Mouse (Mus musculus): ENCODE measurements around the gene Plbd2. TPM values are rescaled to one million over a fixed set of nuclear protein-coding genes. Genes with fewer than 3 reads are reported as not detected.

Gene Plbd2
- total and polyA plus RNA-seq, 2 experiments from 2014 or later: 35.2 to 53.9 TPM

DNA sequence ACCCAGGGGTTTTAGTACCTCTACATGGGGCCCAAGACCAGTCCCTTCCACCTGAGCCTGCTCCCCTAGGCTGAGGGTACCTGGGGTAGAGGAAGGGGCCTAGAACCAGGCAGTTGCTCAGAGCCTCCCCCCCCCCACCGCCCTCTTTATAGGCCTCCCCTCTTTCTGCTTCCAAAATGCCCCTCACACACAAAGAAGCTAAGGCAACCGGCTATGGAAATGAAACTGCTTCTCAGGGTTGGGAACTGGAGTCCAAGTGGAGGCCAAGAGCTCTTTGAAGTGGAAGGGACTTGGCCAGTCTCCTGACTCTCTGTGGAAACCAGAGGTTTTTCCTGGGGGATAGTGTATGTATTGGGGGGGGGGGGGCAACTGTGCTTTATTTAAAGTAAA is 31.3 kb upstream of the Plbd2 start:
- no peak overlapping the region for H3K4me2 ChIP-seq (ENCODE audit: low read depth, low read length)
- ATAC-seq: peak; percentile 57; the same call in 1 of the 2 replicates
- peak; percentile 68 for DNase-seq (ENCODE audit: low spot score)
- 0 out of 2 replicates have a peak, but pooled peaks cover 7% of the 10 kb centered on the region for H3K36me3 ChIP-seq (ENCODE audit: insufficient read depth, low read length)
- no peaks in the 10 kb centered on the region for H3K9me3 ChIP-seq (ENCODE audit: low read length)
- peak overlapping the region; percentile 81 for H3K27ac ChIP-seq
- H3K4me1 ChIP-seq (ENCODE audit: insufficient read depth, low read length): 0 out of 2 replicates have a peak, but pooled peaks cover 8% of the 10 kb centered on the region
- WGBS: 29% methylated on average over 2 of the region's 2 CpGs
- H3K9ac ChIP-seq (replicated peaks; ENCODE audit: low read length): no peak overlapping the region
- no peaks in the 10 kb centered on the region for H3K27me3 ChIP-seq (ENCODE audit: insufficient read depth, low read length)
- H3K4me3 ChIP-seq (ENCODE audit: low read length): no peak overlapping the region
- TF ChIP-seq CTCF (IDR thresholded peaks at IDR 0.05; ENCODE audit: low read depth): no peak

DNA sequence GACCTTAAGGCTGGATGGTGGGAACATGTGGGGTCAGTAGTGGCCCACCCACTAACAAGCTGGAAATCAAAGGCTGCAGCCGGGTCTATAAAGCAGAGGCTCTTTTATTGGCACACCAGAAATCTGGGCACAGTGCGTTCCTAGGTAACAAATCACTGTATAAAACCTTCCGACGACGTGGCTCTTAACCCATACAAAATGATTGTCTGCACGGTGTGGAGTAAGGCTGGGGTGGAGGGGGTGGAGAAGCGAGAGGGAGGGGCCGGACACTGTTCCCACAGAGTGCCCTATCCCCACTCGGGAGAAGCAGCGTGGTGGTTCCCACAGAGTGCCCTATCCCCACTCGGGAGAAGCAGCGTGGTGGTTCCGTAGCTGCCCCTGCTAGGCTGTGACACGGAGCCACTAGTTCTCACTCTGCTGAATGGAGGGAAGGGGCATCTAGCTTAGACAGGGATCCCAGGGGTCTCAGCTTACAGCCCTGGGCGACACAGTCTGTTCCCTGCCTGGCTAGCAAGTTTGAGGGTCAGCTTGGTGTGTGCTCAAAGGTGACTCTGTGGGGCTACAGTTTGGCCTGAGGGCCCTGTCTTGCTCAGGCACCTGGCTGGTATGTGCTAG is 30.8 kb upstream of the Plbd2 start:
- H3K9ac ChIP-seq (replicated peaks; ENCODE audit: low read length): no peak overlapping the region
- H3K4me1 ChIP-seq (ENCODE audit: insufficient read depth, low read length): 0 out of 2 replicates have a peak, but pooled peaks cover 8% of the 10 kb centered on the region
- H3K27me3 ChIP-seq (ENCODE audit: insufficient read depth, low read length): no peaks in the 10 kb centered on the region
- peak; percentile 63 for ATAC-seq
- peak overlapping the region; percentile 81 for H3K27ac ChIP-seq
- TF ChIP-seq CTCF (IDR thresholded peaks at IDR 0.05; ENCODE audit: low read depth): no peak
- 37% methylated on average over 15 of the region's 15 CpGs for WGBS
- H3K4me2 ChIP-seq (ENCODE audit: low read depth, low read length): no peak overlapping the region
- 0 out of 2 replicates have a peak, but pooled peaks cover 3% of the 10 kb centered on the region for H3K36me3 ChIP-seq (ENCODE audit: insufficient read depth, low read length)
- no peaks in the 10 kb centered on the region for H3K9me3 ChIP-seq (ENCODE audit: low read length)
- DNase-seq (ENCODE audit: low spot score): peak; percentile 38
- no peak overlapping the region for H3K4me3 ChIP-seq (ENCODE audit: low read length)

DNA sequence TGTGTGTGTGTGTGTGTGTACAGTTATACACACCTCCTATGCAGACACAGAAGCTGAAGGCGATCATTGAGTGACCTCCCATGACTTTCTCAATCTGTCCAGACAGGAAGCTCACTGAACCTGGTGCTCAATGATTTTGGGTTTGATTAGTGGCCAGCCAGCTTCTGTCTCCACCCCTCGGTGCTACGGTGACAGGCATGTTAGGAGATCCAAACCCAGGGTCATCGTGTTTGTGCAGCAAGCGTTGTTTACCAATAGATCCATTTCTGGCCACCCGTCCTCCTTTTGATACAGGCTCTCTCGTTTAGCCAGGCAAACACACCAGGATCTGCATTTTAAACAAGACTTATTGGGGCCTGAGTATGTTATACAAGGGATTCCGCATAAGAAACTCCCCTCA is 28.2 kb upstream of the Plbd2 start:
- no peak overlapping the region for H3K4me2 ChIP-seq (ENCODE audit: low read depth, low read length)
- WGBS: 87% methylated on average over 8 of the region's 8 CpGs
- no peak for ATAC-seq

DNA sequence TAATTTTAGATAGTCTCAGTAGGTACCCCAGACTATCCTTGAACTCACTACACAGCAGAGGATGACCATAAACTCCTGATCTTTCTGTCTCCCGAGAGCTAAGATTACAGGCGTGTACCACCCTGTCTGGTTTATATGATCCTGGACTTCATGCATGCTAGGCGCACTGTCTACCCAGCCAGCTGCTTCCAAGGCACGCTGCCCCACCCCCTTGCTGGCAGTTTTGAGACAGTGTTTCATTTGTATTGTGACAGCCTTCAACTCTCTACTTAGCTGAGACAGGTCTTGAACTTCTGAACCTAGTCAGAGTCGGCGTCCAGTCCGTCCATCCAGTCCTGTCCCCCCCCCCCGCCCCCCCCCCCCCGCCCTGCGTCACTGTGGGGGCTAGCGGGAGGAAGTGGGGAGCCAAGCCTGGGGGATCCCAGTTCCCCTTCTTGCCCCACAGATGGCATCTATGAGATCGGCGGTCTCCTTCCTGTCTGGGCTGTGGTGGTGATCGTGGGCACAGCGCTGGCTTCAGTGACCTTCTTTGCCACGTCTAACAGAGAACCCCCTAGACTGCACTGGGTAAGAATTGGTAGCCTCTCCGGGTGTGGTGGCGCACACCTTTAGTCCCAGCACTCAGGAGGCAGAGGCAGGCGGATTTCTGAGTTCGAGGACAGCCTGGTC is 24.0 kb upstream of the Plbd2 start:
- DNase-seq (ENCODE audit: low spot score) (no peak), ATAC-seq (no peak)
- Histone ChIP-seq H3K9me3 (ENCODE audit: low read length) (no peaks in the 10 kb centered on the region), H3K27ac (no peak overlapping the region), H3K4me3 (ENCODE audit: low read length) (no peak overlapping the region), H3K4me1 (ENCODE audit: insufficient read depth, low read length) (no peaks in the 10 kb centered on the region), H3K27me3 (ENCODE audit: insufficient read depth, low read length) (no peaks in the 10 kb centered on the region), H3K9ac (replicated peaks; ENCODE audit: low read length) (no peak overlapping the region), H3K4me2 (ENCODE audit: low read depth, low read length) (no peak overlapping the region), H3K36me3 (ENCODE audit: insufficient read depth, low read length) (no peaks in the 10 kb centered on the region)
- WGBS: 90% methylated on average over 16 of the region's 20 CpGs
- TF ChIP-seq CTCF (IDR thresholded peaks at IDR 0.05; ENCODE audit: low read depth): no peak

More for the DNA sequence above, 28.2 kb upstream of the Plbd2 start:
- Histone ChIP-seq H3K4me1 (ENCODE audit: insufficient read depth, low read length) (0 out of 2 replicates have a peak, but pooled peaks cover 5% of the 10 kb centered on the region), H3K27ac (no peak overlapping the region), H3K4me3 (ENCODE audit: low read length) (no peak overlapping the region), H3K9ac (replicated peaks; ENCODE audit: low read length) (no peak overlapping the region), H3K9me3 (ENCODE audit: low read length) (no peaks in the 10 kb centered on the region), H3K36me3 (ENCODE audit: insufficient read depth, low read length) (no peaks in the 10 kb centered on the region), H3K27me3 (ENCODE audit: insufficient read depth, low read length) (no peaks in the 10 kb centered on the region)
- no peak for TF ChIP-seq CTCF (IDR thresholded peaks at IDR 0.05; ENCODE audit: low read depth)
- no peak for DNase-seq (ENCODE audit: low spot score)

DNA sequence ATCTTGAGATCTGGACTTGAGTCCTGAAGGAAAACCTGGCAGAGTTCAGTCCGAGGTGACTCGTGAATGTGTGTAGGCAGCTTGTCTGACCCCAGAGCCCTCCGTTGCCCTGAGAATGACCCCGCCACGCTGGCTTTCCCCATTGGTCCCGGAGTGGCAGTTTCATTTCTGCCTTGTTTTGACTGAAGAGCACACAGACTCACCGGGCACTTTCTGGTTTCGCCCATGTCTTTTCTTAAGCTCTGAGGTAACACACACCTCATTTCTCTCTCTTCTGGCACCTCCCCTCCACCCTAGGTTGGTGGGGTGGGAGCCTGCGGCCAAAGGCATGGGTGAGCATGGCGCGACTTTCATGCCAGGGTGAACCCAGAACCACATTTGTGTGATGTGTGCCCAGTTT is 22.9 kb upstream of the Plbd2 start:
- no peak for TF ChIP-seq CTCF (IDR thresholded peaks at IDR 0.05; ENCODE audit: low read depth)
- Histone ChIP-seq H3K27me3 (ENCODE audit: insufficient read depth, low read length) (no peaks in the 10 kb centered on the region), H3K4me3 (ENCODE audit: low read length) (no peak overlapping the region), H3K9me3 (ENCODE audit: low read length) (no peaks in the 10 kb centered on the region), H3K4me1 (ENCODE audit: insufficient read depth, low read length) (no peaks in the 10 kb centered on the region), H3K4me2 (ENCODE audit: low read depth, low read length) (no peak overlapping the region), H3K36me3 (ENCODE audit: insufficient read depth, low read length) (no peaks in the 10 kb centered on the region), H3K9ac (replicated peaks; ENCODE audit: low read length) (no peak overlapping the region), H3K27ac (no peak overlapping the region)
- WGBS: 78% methylated on average over 11 of the region's 11 CpGs
- DNase-seq (ENCODE audit: low spot score): no peak
- no peak for ATAC-seq

DNA sequence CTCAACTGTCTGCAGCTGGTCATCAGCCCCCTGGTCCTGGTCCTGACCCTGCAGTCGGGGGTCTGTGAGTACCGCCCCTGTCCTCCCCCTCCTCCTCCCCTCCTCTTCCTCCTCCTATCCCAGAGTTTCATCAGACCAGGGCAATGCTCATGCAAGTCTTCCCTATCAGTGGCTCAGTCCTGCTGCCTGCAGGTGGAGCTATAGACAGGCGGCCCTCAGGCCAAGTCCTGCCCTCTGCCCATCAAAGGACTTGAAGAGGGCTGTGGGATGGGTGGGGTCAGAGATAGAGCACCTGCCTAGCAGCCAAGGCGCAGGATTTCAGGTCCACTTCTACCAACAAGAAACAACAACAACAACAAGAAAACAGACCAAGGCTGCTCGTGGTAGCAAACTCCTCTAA is 22.3 kb upstream of the Plbd2 start:
- no peaks in the 10 kb centered on the region for H3K36me3 ChIP-seq (ENCODE audit: insufficient read depth, low read length)
- TF ChIP-seq CTCF (IDR thresholded peaks at IDR 0.05; ENCODE audit: low read depth): peak; percentile 65
- H3K27me3 ChIP-seq (ENCODE audit: insufficient read depth, low read length): no peaks in the 10 kb centered on the region
- no peaks in the 10 kb centered on the region for H3K4me1 ChIP-seq (ENCODE audit: insufficient read depth, low read length)
- H3K4me2 ChIP-seq (ENCODE audit: low read depth, low read length): no peak overlapping the region
- no peak overlapping the region for H3K9ac ChIP-seq (replicated peaks; ENCODE audit: low read length)
- peak; percentile 43; the same call in 1 of the 2 replicates for ATAC-seq
- H3K27ac ChIP-seq: no peak overlapping the region
- H3K9me3 ChIP-seq (ENCODE audit: low read length): no peaks in the 10 kb centered on the region
- 39% methylated on average over 5 of the region's 5 CpGs for WGBS
- H3K4me3 ChIP-seq (ENCODE audit: low read length): no peak overlapping the region
- no peak for DNase-seq (ENCODE audit: low spot score)

DNA sequence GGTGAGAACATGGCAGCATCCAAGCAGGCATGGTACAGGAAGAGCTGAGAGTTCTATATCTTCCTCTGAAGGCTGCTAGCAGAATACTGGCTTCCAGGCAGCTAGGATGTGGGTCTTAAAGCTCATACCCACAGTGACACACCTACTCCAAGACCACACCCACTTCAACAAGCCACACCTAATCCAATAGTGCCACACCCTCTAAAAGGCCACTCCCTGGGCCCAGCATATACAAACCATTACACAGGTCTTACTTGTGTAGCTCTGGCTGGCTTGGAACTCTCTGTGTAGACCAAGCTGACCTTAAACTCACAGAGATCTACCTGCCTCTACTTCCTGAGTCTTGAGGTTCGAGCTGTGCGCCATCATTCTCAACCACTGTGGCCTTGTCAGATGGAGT is 21.3 kb upstream of the Plbd2 start:
- Histone ChIP-seq H3K4me3 (ENCODE audit: low read length) (no peak overlapping the region), H3K27me3 (ENCODE audit: insufficient read depth, low read length) (no peaks in the 10 kb centered on the region), H3K4me1 (ENCODE audit: insufficient read depth, low read length) (no peaks in the 10 kb centered on the region), H3K36me3 (ENCODE audit: insufficient read depth, low read length) (no peaks in the 10 kb centered on the region), H3K4me2 (ENCODE audit: low read depth, low read length) (no peak overlapping the region), H3K9ac (replicated peaks; ENCODE audit: low read length) (no peak overlapping the region), H3K9me3 (ENCODE audit: low read length) (no peaks in the 10 kb centered on the region), H3K27ac (no peak overlapping the region)
- 91% methylated on average over 2 of the region's 2 CpGs for WGBS
- no peak for TF ChIP-seq CTCF (IDR thresholded peaks at IDR 0.05; ENCODE audit: low read depth)
- ATAC-seq: no peak
- no peak for DNase-seq (ENCODE audit: low spot score)

All from hindbrain, postnatal 0 days (tissue).